Mouse (Mus musculus) liver, embryonic 14.5 days (tissue): ENCODE data around the gene Gbgt1.

Experiments
- CTCF ChIP-seq: IDR thresholded peaks from 2 replicates; pipeline ENCODE4 v1.5.1; 2016; ENCODE audit warnings: antibody characterized with exemption, low read depth, control low read depth
- EP300 ChIP-seq: IDR thresholded peaks from 2 replicates; pipeline ENCODE4 v1.6.1; 2016; ENCODE audit warnings: antibody characterized with exemption, low read depth

DNA sequence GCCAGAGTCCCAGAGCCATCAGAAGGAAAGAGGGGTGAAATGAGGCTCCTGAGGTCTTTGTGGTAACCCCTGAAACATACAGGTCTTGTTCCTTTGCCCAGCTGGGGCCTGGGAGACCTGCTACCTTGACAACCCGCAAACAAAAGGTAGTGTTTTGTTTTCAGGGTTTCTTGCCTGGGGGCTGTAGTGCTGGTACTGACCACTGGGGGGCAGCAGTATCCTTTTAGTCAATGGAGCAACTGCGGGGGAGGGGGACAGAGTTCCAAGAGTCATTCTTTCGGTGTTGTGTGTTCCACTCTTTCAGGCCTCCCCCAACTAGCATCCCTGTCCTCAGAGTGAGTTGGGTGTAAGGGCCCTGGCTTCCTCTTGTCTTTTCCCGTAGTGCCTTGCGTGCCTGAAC, 17.8 kb downstream of the Gbgt1 start:
- peak; percentile 91 for TF ChIP-seq CTCF
- TF ChIP-seq EP300: no peak
